Mouse (Mus musculus) E14TG2a.4 (cell line): ENCODE results near the gene Tmc6.

ENCODE experiments used
- CTCF ChIP-seq: conservative IDR thresholded peaks from 2 replicates; pipeline ENCODE4 v1.5.1; 2014; ENCODE audit warnings: low read length
- NANOG ChIP-seq: IDR thresholded peaks from 2 replicates; pipeline ENCODE4 v1.6.1; 2014; ENCODE audit warnings: borderline replicate concordance, low read length, mixed read lengths
- POU5F1 ChIP-seq: IDR thresholded peaks from 2 replicates; pipeline ENCODE4 v1.6.1; 2014; ENCODE audit warnings: low read length, borderline replicate concordance

GRCm38 (mm10) chr11:117718838-117719237, 63.2 kb downstream of the Tmc6 start:
- TF ChIP-seq CTCF (no peak), POU5F1 (no peak), NANOG (no peak)
